Mouse (Mus musculus) ES-CJ7 (cell line): ENCODE results near the gene Btg2.
A peak's percentile ranks its signal among the peaks of the same experiment; 100 is the strongest.

Experiments
- DNase-seq: peaks from one replicate; pipeline ENCODE4 v3.0.0; 2011; ENCODE audit warnings: low read depth, low spot score

The Btg2 gene

DNA sequence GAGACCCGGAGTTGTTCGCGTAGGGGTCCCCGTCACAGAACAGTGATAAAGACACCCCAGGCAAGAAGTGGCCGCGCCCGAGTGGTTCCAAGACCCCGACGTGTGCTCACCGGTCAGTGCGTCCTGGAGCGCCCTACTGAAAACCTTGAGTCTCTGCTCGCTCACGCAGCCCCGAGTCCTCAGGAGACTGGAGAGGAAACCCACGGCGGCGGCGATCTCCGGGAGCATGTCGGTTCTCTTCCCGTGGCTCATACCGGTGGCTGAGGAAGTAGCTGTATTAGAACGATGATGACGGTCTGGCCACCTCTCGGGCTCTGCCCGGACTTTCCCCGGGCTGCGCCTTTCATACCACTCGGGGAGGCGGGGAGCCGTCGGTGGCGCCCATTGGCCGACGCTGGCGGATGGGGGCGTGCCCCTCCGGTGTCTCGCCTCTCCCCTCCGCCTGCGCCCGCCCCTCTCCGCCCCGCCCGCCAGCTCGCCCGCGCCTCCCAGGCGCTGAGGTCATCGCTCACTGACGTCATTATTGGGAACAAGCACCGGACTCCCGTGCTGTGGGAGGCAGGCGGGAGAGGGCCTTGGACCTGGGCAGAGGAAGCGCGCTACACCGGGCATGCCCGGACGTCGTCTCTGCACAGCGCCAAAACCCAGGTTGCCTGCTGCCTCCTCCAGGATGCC lies at the start of gene Btg2:
Gene Btg2 (minus strand): TSS at position 319 of the 675 bp plus-strand sequence.
- DNase-seq, result peak; percentile 96

DNA sequence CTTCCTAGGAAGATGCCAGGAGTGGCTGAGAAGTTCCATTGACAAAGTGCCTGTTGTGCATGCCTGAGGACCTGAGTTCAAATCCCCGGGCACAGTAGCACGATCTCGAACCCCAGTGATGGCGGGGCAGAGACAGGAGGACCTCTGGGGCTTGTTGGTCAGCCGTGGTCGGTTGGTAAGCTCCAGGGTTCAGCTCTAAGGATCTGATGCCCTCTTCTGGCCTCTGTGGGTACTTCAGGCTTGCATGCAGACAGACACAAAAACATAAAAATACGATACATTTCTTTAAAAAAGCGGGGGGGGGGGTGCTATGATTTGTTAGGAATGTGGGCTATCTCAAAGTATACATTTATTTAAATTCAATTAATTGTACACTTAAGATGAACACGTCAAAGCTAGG lies 43.3 kb upstream of the Btg2 start:
- DNase-seq, result peak; percentile 69

DNA sequence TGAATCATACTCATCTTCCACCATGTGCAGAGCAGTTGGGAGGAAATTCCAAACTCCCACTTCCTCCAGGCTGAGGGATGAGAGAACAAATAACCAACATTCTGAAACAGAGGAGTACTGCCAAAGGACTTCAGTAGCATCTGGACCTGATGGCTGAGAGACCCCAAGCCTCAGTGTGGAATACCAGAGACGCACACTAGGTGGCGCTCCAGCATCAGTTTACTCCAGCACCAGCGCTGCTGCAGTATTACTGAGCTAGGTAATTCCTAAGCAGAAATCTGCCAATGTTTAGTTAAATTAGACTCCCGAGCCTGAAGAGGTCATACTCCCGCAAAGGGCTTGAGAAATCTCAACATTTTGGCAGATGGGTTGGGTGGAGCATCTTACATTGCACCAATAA lies 41.3 kb upstream of the Btg2 start:
- DNase-seq, result peak; percentile 87

DNA sequence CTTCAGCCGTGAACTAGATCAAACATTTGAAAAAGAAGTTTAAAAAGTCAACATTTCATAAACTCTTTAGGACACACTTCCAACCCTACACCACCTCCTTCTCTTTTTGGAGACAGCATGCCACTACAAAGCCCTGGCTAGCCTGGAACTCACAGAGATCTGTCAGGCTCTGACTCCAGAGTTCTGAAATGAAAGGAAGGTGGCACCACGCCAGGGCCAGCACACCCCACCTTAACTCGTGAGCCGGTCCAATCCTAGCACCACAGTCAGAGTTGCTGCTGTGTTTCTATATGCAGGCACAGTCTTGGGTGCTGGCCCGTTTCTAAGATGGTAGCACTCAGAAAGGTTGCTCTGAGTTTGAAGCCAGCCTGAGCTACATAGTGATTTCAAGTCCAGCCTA lies 38.2 kb upstream of the Btg2 start:
- DNase-seq, result no peak

DNA sequence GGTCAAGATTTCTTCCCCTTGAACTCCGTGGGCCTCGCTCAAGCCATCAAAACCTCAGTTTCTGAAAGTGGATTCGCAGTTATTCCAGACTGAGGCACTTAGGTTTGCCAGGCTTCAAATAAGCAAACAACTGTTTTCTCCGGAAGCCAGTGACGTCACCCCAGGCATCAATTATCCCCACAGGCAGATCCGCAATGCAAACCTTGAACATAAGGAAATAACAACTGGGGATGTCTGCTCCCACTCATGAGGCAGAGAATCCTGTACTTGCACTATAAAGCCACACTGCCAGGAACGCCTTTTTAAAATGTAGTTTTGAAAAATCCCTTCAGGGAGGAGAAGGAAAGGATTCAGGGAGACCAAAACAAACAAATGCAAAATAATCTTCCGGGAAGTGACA lies 36.5 kb upstream of the Btg2 start:
- DNase-seq, result no peak

DNA sequence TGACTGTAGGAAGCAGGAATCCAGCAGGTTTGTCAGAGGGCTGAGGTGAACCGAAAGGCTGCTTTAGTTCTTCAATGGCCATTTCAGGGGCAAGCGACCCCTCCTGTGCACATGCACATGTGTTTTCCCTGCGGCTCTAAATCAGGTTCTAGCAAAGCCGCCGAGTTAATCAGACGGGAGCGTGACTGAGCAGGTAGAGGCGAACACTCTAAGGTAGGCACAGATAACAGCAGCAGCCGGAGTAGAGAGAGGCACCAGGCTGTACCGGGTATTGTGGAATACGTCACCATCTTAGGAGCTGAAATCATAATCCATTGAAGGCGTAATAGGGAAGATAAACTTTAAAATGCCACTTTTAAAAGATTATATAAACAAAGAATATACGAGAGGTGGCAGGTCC lies 35.8 kb upstream of the Btg2 start:
- no peak for DNase-seq

DNA sequence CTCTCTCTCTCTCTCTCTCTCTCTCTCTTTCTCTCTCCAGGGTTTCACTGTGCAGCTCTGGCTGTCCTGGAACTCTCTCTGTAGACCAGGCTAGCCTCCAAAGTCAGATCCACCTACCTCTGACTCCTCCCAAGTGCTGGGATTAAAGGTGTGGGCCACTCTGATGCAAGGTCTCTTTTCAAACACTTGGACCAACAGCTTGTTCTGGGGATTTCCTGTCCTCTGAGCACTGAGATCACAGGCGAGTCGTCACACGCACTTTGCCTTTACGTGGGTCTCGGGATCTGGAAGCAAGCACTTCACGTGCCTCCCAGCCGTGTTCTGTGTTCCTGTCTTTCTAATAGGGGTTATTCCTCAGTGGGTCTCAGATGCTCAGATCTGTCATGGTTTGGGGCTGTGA lies 35.1 kb upstream of the Btg2 start:
- DNase-seq, result no peak

DNA sequence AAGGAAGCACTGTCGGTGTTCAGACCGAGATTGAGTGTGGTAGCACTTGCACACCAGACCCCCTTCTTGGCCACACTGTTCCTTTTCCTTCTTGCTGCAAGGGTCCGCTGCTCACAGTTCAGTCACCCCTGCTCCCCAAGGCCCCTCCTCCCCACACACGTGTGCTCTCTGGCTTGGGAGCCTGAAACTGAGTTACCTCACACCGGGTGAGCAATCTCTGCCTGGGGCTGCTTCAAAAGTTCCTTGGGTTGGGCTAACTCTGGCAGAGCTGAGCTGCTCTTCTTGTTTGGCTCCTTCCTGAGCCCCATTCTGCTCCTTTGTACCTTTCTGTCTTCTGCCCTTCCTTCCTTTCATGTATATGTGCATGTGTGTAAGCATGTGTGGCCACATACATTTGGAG lies 34.6 kb upstream of the Btg2 start:
- no peak for DNase-seq

DNA sequence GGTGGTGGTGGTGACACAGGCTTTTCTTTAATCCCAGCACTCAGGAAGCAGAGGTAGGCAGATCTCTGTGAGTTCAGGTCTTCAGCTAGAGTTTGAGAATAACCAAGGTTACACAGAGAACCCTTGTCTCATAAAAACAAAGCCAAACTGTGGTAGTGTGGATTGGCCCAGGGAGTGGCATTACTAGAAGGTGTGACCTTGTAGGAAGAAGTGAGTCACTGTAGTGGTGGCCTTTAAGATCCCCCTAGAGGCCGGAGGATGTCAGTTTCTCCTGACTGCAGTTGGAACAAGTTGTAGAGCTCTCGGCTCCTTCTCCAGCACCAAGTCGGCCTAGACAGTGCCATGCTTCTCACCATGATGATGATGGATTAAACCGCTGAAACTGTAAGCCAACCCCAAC lies 32.1 kb upstream of the Btg2 start, which contains the start of gene Chit1:
Gene Chit1 (plus strand): TSS at position 264 of the 400 bp plus-strand sequence.
- peak; percentile 84 for DNase-seq

DNA sequence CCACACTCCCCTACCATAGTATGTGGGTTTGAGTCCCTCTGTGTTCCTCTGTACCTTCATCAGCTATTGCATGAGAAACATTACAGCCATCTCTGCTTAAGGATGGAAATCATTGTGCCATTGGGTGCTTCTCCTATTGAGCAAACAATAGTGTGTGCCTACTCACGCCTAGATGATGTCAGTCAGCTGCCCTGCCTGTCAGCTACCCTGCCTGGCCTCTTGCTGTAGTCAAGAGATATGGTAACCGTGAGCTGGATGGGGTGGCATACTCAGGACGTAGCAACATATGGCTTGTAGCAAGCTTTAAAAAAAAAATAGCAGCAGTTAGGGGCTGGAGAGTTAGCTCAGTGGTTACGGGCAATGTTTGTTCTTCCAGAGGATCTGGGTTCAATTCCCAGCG lies 31.5 kb upstream of the Btg2 start:
- no peak for DNase-seq

DNA sequence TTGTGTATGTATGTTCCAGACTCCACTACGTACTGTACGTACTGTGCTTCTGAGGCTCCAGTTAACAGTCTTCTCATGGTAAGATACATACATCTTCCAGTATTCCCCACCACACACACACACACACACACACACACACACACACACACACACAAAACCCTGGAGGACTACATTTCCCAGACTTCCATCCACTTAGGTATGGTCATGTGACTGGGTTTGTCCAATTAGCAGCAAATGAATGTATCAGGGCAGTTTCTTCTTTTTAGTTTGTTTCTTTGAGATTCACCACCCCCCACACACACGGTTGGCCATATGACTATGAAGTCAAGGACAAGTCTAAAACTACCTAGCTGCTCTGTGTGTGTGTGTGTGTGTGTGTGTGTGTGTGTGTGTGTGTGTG lies 31.1 kb upstream of the Btg2 start:
- peak; percentile 78 for DNase-seq

DNA sequence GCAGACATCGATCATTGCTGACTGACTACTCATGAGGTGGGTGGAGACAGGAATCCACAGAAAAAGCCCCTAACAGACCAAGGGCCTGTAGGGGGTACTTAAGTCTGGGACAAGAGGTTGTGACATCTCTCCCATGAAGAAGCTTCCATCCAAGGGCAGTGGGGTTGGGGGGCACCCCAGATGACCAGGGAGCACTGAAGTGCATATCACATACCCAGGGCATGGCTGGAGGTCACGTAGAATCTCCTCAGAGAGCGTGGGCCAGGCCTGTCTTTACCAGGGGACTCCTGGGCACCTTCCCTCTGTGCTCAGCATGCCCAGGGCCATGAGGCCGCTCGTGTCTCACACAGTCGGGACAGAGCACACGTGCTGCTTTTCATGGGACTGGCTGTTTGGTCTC lies 28.9 kb upstream of the Btg2 start:
- DNase-seq, result no peak

DNA sequence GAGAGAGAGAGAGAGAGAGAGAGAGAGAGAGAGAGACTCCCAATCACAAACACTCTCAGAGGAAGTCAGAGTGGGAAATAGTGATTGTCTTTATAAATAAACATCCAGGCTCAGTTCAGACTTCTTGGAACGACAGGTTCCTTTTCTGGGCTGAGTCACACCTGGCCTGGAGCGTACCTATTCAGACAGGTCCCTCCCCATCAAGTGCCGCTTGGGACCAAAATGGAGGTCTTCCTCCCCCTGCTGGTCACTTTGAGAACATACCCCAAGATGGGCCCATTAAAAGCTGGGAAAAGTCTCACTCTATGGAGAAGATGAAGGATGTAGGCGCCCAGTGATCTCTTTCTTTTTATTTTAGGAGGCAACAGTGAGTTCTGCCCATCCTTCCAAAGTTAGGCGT lies 27.8 kb upstream of the Btg2 start:
- peak; percentile 80 for DNase-seq

DNA sequence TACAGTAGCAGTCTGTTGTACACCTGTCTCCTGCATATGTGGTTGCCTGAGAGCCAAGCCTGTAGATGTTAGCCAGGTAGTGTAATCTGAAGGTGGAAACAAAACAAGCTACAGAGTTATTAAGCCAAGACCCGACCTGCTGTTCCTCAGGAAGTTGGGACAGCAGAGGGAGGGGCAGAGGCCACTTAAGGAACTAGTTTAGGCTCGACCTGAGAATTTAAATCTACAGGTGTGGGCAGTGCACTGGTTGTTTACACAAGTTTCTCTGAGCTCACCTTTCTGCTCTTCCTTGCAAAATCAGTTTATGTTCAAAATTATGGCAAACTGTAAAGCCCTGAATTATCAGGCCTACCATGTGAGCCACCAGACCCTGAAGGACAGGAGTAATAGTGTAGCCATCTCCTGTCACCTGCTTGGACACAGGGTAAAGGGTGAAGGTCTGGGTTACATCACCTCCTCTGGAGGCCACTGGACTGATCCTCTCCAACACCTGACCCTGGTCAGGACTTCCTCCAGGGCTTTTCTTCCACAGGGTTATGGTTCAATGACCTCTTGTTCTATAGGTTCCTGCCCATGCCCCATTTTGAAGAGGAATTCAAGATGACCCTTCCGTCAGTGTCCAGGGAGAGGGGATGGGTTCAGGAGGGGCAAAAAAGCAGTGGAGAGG lies 27.0 kb upstream of the Btg2 start:
- no peak for DNase-seq

DNA sequence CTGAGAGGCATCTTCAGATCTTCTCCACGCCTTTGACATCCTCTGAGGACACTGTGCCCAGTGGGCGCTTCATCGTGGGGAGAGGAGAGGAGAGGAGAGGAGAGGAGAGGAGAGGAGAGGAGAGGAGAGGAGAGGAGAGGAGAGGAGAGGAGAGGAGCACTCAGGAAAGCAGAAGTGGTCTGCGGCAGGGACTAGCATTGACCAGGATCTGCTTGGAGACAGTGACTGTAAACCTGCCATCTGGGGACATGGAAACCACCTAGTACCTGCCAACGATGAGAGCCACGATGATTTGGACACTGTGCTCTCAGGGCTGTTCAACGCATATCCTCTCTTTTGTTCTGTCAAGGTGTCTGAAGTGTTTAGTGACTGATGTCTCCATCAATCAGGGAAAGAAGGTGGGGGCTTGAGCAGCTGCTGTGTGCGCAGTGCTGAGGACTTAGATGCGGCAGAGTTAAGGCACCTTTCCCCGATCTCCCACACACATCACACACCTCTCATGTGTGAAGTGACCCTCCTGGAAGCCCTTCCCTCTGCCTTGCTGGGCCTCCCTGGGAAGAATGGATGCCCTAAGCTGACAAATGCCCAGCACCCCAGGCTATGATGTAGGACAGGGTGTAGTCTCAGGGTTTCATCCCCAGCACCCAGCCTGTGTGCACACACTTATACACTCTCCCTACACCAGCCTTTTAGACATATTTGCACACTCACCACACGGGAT lies 26.3 kb upstream of the Btg2 start:
- no peak for DNase-seq

DNA sequence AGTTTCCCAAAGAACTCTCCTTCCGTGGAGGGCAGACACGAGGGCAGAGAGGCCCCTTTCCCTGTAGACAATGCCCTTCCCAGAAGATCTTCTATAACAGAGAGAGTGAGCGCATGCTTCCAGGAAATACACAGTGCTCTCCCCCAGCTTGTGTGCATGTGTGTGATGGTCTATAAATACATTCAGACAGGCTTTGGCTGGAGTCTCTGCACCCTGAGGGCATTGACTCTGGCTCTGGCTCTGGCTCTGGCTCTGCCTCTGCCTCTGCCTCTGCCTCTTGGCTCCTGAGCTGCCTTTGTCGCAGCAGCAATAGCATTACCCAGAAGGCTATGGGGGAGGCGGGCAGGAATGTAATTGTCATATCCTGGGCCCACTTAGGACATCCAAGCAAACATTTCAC lies 24.9 kb upstream of the Btg2 start:
- DNase-seq, result no peak

DNA sequence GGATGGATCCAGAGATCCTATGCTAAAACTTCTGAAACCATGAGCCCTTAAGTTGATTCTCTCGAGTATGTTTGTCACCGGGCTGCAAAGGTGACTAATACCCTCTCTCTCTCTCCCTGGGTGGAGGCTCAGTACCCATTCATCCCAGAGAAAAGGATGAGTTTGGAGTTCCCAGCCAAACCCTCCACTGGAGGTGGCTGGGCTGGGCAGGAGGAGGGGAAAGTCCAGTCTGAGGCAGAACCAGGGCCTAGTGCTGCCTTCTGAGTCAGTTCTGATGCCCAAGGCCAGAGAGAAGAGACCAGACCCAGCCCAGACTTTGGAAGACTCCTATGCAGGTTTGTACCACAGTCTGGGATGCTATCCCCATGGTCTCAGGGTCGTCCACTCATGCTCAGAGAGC lies 22.7 kb upstream of the Btg2 start:
- no peak for DNase-seq

DNA sequence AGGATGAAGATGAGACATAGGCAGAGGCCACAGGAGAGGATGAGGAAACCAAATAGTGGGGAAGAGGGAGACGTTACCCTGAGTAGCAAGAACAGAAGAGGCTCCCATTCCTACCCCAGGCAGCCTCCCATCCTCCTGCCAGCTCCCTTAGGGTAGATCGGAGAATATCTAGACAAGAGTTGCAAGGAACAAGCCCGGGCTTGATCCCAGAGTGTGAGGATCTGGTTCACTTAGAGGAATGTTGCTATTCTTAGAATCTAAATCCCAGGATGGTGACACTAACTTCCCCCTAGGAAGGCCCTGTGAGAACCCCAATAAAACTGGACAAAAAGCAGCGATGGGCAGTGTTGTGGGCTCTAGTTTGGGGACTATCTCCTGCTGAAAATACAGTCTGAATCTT lies 22.0 kb upstream of the Btg2 start:
- peak; percentile 57 for DNase-seq

DNA sequence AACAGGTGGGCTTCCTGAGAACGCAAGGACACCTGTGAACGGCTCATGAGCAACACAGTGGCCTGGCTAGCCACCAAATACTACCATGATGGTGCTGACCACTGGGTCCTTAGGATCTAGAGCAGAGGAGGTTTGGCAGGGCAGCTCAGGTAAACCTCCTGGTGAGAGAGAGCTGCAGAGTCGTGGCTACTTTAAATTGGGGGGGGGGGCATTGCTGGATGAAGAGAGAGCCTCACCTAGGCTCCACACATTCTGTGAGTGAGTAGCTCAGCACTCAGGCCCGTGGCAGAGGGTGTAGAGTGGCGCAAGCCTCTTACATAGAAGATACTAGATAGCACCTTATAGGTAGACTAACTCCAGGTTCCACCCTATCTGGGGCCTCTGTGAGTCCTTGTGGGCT lies 21.5 kb upstream of the Btg2 start:
- DNase-seq, result no peak

DNA sequence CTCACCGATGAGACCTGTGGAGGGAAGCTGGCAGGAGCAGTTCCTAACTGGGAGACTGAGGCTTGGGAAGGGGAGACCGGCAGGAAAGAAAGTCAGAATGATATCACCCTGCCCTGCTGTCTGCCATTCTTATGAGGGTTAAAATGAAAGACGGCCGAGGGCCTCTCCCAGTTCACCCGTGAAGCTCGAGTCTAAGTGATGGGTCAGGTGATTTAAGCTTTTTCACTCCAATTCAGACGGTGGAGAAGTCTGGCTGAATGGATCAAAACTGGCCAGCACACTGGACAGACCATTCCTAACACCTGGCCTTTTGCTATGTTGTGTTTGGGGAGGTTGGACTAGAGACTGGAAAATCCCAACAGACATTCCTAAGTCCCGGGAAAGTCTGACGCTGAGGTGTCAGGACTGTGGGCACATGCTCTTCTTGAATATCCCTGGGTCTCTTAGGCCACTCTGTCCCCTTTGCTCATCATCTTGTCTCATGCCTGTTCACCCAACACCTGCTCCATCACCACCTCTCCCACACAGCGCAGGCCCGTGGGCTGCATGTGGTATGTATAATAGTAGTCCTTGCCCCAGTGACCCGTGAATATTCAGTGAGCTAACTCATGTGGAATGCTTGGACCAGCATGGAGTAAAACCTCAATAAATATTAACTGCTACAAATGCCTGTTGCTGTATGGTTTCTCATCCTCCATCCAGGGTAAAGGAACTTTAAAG lies 20.8 kb upstream of the Btg2 start:
- no peak for DNase-seq

DNA sequence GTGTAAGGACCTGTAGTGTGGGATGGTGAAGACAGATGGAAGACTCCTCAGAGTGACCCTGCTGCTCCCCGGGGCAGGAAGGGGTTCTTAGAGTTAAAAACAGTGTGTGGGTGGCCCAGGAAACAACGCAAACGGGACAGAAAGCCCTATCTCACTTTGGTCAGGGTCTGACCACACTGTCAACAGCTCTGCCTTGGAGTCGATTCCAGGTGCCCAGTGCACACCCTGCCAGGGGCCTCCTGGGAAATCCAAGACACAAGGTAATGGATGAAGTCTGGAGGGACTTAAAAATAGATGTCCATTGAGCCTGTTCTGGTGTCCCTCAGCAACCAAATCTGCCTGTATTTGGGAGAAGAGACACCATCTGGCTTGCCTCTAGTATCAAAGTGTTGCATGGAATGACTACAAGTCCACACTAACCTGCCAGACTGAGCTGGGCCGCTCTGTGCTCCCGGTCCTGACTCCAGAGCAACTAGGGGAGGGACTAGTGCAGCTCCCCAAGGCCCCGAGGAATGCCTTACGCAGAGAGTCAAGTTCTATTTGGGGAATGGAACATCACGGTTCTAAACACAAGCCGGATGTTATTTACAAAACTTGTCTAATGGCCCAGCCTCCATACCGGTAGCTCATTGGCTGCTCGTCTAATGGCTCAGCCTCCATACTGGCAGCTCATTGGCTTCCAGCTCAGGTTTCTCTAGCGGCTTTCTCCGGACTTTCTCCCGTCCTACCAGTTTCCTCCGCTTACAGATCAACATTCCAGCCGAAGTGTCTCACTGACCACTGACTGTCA lies 20.0 kb upstream of the Btg2 start:
- peak; percentile 91 for DNase-seq
